Mouse (Mus musculus) liver, embryonic 11.5 days (tissue): Measurements from ENCODE around the gene Yipf4. TPM values are rescaled to one million over a fixed set of nuclear protein-coding genes. Genes with fewer than 3 reads are reported as not detected.

ENCODE experiments used
- ATAC-seq: fragments of 200-750 bp; cut with Nextera tagmentation; replicated peaks from 2 replicates; pipeline ENCODE4 v1.8.0; 2017; ENCODE audit warnings: moderate number of reproducible peaks, mild to moderate bottlenecking, moderate TSS enrichment, moderate library complexity; ENCODE audit not compliant: low FRiP score
- DNase-seq: peaks from one replicate; pipeline ENCODE4 v3.0.0-alpha.2; 2017; ENCODE audit warnings: low spot score
- H3K27ac ChIP-seq: fragments of 300-500 bp; sonication (generic); 2 replicates; pipeline ENCODE4 v1.5.1; 2014; ENCODE audit warnings: mild to moderate bottlenecking, low read depth, low read length, control low read depth
- H3K27me3 ChIP-seq: fragments of 300-500 bp; sonication (generic); replicated peaks from 2 replicates; pipeline ENCODE4 v1.6.1; 2014; ENCODE audit warnings: low read length, mixed read lengths; ENCODE audit not compliant: control insufficient read depth, insufficient read depth
- H3K36me3 ChIP-seq: fragments of 300-500 bp; sonication (generic); 2 replicates; pipeline ENCODE4 v1.6.1; 2014; ENCODE audit warnings: mild to moderate bottlenecking, low read length, moderate library complexity, mixed read lengths; ENCODE audit not compliant: control insufficient read depth, insufficient read depth
- H3K4me1 ChIP-seq: fragments of 300-500 bp; sonication (generic); replicated peaks from 2 replicates; pipeline ENCODE4 v1.6.1; 2014; ENCODE audit warnings: low read length, mixed read lengths; ENCODE audit not compliant: control insufficient read depth, insufficient read depth
- H3K4me2 ChIP-seq: fragments of 300-500 bp; sonication (generic); 2 replicates; pipeline ENCODE4 v1.6.1; 2014; ENCODE audit warnings: mild to moderate bottlenecking, control low read depth, moderate library complexity
- H3K4me3 ChIP-seq: fragments of 300-500 bp; sonication (generic); 2 replicates; pipeline ENCODE4 v1.5.1; 2014; ENCODE audit warnings: low read depth, low read length, control low read depth
- H3K9ac ChIP-seq: fragments of 300-500 bp; sonication (generic); 2 replicates; pipeline ENCODE4 v1.6.1; 2014; ENCODE audit warnings: low read depth, low read length, control low read depth
- H3K9me3 ChIP-seq: fragments of 300-500 bp; sonication (generic); 2 replicates; pipeline ENCODE4 v1.6.1; 2016; ENCODE audit warnings: low read length, inconsistent platforms, mixed read lengths; ENCODE audit not compliant: control insufficient read depth
- WGBS: fragments of 180-500 bp; shearing (Covaris S2); extraction: QIAGEN DNeasy Blood & Tissue Kit; methylation state at CpG from one replicate; pipeline ENCODE4 v1.1.7; 2014; 5-methylcytosine and 5-hydroxymethylcytosine counted together
- polyA plus RNA-seq: library from polyadenylated mRNA; unstranded; fragments of >200 nt; fragmentation: Nextera tagmentation; extraction: Ambion mirVana; gene quantifications from 2 replicates; pipeline ENCODE4 v1.2.1, GENCODE M21; 2014

Gene Yipf4
- polyA plus RNA-seq, 1 experiment from 2014 or later: 46.3 TPM

- H3K9me3 ChIP-seq: no peaks in the 10 kb centered on the region
- no peak overlapping the region for H3K9ac ChIP-seq
- ATAC-seq (no peak), DNase-seq (no peak)
- H3K27me3 ChIP-seq: no peaks in the 10 kb centered on the region
- H3K27ac ChIP-seq: no peak overlapping the region
- H3K4me3 ChIP-seq: no peak overlapping the region
- H3K36me3 ChIP-seq: peaks cover 8% of the 10 kb centered on the region; the same call in 1 of the 2 replicates
- H3K4me2 ChIP-seq: no peak overlapping the region
- no peaks in the 10 kb centered on the region for H3K4me1 ChIP-seq
These were observed 11.8 kb downstream of the Yipf4 start for GRCm38 (mm10) chr17:74501085-74501484.

GRCm38 (mm10) chr17:74507934-74508333, 18.6 kb downstream of the Yipf4 start:
- ATAC-seq (no peak), DNase-seq (no peak)
- no peaks in the 10 kb centered on the region for H3K9me3 ChIP-seq
- no peaks in the 10 kb centered on the region for H3K4me1 ChIP-seq
- H3K9ac ChIP-seq: no peak overlapping the region
- WGBS: 63% methylated on average over 2 of the region's 2 CpGs
- no peak overlapping the region for H3K4me2 ChIP-seq
- no peaks in the 10 kb centered on the region for H3K27me3 ChIP-seq
- H3K36me3 ChIP-seq: no peaks in the 10 kb centered on the region
- no peak overlapping the region for H3K4me3 ChIP-seq
- no peak overlapping the region for H3K27ac ChIP-seq

GRCm38 (mm10) chr17:74508600-74508999, 19.3 kb downstream of the Yipf4 start:
- WGBS: 63% methylated on average over 3 of the region's 3 CpGs
- Histone ChIP-seq H3K4me1 (no peaks in the 10 kb centered on the region), H3K9me3 (no peaks in the 10 kb centered on the region), H3K4me3 (no peak overlapping the region), H3K4me2 (no peak overlapping the region), H3K9ac (no peak overlapping the region), H3K27ac (no peak overlapping the region), H3K27me3 (no peaks in the 10 kb centered on the region), H3K36me3 (no peaks in the 10 kb centered on the region)
- ATAC-seq (no peak; the same call in 1 of the 2 replicates), DNase-seq (no peak)

- H3K36me3 ChIP-seq: no peaks in the 10 kb centered on the region
- 81% methylated on average over 2 of the region's 2 CpGs for WGBS
- H3K4me2 ChIP-seq: no peak overlapping the region
- H3K9me3 ChIP-seq: no peaks in the 10 kb centered on the region
- no peak overlapping the region for H3K9ac ChIP-seq
- H3K27ac ChIP-seq: no peak overlapping the region
- DNase-seq: no peak
- H3K4me1 ChIP-seq: no peaks in the 10 kb centered on the region
- ATAC-seq: no peak
- no peak overlapping the region for H3K4me3 ChIP-seq
- H3K27me3 ChIP-seq: no peaks in the 10 kb centered on the region
These were observed 23.0 kb downstream of the Yipf4 start for GRCm38 (mm10) chr17:74512308-74512707.

- Histone ChIP-seq H3K27me3 (no peaks in the 10 kb centered on the region), H3K9ac (no peak overlapping the region), H3K27ac (no peak overlapping the region), H3K4me3 (no peak overlapping the region), H3K4me2 (no peak overlapping the region), H3K36me3 (no peaks in the 10 kb centered on the region), H3K4me1 (peaks cover 8% of the 10 kb centered on the region; the same call in 1 of the 2 replicates), H3K9me3 (no peaks in the 10 kb centered on the region)
- DNase-seq: no peak
- no peak for ATAC-seq
- WGBS: 74% methylated on average over 8 of the region's 8 CpGs
These were observed 33.8 kb downstream of the Yipf4 start for GRCm38 (mm10) chr17:74522797-74523723.

GRCm38 (mm10) chr17:74526117-74526516, 36.8 kb downstream of the Yipf4 start:
- H3K9me3 ChIP-seq: no peaks in the 10 kb centered on the region
- no peak overlapping the region for H3K27ac ChIP-seq
- H3K4me2 ChIP-seq: no peak overlapping the region
- H3K9ac ChIP-seq: no peak overlapping the region
- peaks cover 20% of the 10 kb centered on the region for H3K4me1 ChIP-seq
- 81% methylated on average over 2 of the region's 2 CpGs for WGBS
- H3K4me3 ChIP-seq: no peak overlapping the region
- DNase-seq (no peak), ATAC-seq (no peak)
- H3K36me3 ChIP-seq: no peaks in the 10 kb centered on the region
- H3K27me3 ChIP-seq: no peaks in the 10 kb centered on the region

- Histone ChIP-seq H3K4me1 (peaks cover 20% of the 10 kb centered on the region), H3K4me3 (peak overlapping the region; percentile 39), H3K27ac (peak overlapping the region; percentile 89), H3K27me3 (no peaks in the 10 kb centered on the region), H3K9ac (peak overlapping the region; percentile 54), H3K4me2 (peak overlapping the region; percentile 56), H3K36me3 (no peaks in the 10 kb centered on the region), H3K9me3 (no peaks in the 10 kb centered on the region)
- no peak for DNase-seq
- ATAC-seq: no peak
- WGBS: 79% methylated on average over 9 of the region's 9 CpGs
These were observed 37.7 kb downstream of the Yipf4 start for GRCm38 (mm10) chr17:74526806-74527653.

GRCm38 (mm10) chr17:74527729-74528607, 38.7 kb downstream of the Yipf4 start, which contains the start of gene Birc6:
TSS of gene Birc6 (plus strand) at chr17:74528295.
- H3K4me2 ChIP-seq: peak within 1 kb of the TSS; percentile 74
- H3K27me3 ChIP-seq: no peaks in the 10 kb centered on the region
- H3K4me3 ChIP-seq: peak within 1 kb of the TSS; percentile 96
- peak; percentile 97 for ATAC-seq
- WGBS: under 1% methylated on average over 71 of the region's 71 CpGs
- H3K36me3 ChIP-seq: no peaks in the 10 kb centered on the region
- H3K9me3 ChIP-seq: no peaks in the 10 kb centered on the region
- H3K9ac ChIP-seq: peak within 1 kb of the TSS; percentile 90
- DNase-seq: peak; percentile 100
- H3K27ac ChIP-seq: peak within 1 kb of the TSS; percentile 98
- peaks cover 20% of the 10 kb centered on the region for H3K4me1 ChIP-seq
